Mouse (Mus musculus): ENCODE data around the gene Npepps. TPM values are rescaled to one million over a fixed set of nuclear protein-coding genes. Genes with fewer than 3 reads are reported as not detected.

The Npepps gene
- polyA plus RNA-seq, 1 experiment from 2014 or later: 86.5 TPM

GRCm38 (mm10) chr11:97156999-97157398 lies 123.4 kb downstream of the Npepps start:
- Histone ChIP-seq H3K4me2 (ENCODE audit: low read depth, low read length) (no peak overlapping the region), H3K27ac (ENCODE audit: low read length) (no peak overlapping the region), H3K27me3 (ENCODE audit: control insufficient read depth, insufficient read depth, low read depth, low read length) (no peaks in the 10 kb centered on the region), H3K9ac (ENCODE audit: low read length) (no peak overlapping the region), H3K9me3 (ENCODE audit: control insufficient read depth, low read length) (no peaks in the 10 kb centered on the region), H3K36me3 (ENCODE audit: control insufficient read depth, insufficient read depth, low read length) (peaks cover 36% of the 10 kb centered on the region), H3K4me3 (ENCODE audit: low read length) (no peak overlapping the region), H3K4me1 (replicated peaks; ENCODE audit: control insufficient read depth, insufficient read depth, low read length) (peaks cover 10% of the 10 kb centered on the region)
- 75% methylated on average over 7 of the region's 7 CpGs for WGBS
- no peak for ATAC-seq (ENCODE audit: low read depth)

Other genes starting within 250 kb of the Npepps start
- 8.7 and 11.3 TPM in 2 replicates for gene Lrrc46, start 239.2 kb downstream of the Npepps start, polyA plus RNA-seq (2015; fragmentation: Nextera tagmentation; extraction: Ambion mirVana)
- 74.1 and 76.5 TPM in 2 replicates for gene Mrpl10, start 239.1 kb downstream of the Npepps start, polyA plus RNA-seq (2015; fragmentation: Nextera tagmentation; extraction: Ambion mirVana)
- gene Osbpl7, start 230.0 kb downstream of the Npepps start, polyA plus RNA-seq (2015; fragmentation: Nextera tagmentation; extraction: Ambion mirVana): 12.4 and 14.3 TPM in 2 replicates
- gene Tbx21, start 165.3 kb downstream of the Npepps start, polyA plus RNA-seq (2015; fragmentation: Nextera tagmentation; extraction: Ambion mirVana): 0.21 TPM in 1 of 2 replicates, not detected in the other
- 4.9 TPM in 2 replicates for gene Tbkbp1, start 129.1 kb downstream of the Npepps start, polyA plus RNA-seq (2015; fragmentation: Nextera tagmentation; extraction: Ambion mirVana)
- gene Kpnb1, start 92.8 kb downstream of the Npepps start, polyA plus RNA-seq (2015; fragmentation: Nextera tagmentation; extraction: Ambion mirVana): 39.6 and 40.4 TPM in 2 replicates
- gene Mrpl45, start 35.1 kb upstream of the Npepps start, polyA plus RNA-seq (2015; fragmentation: Nextera tagmentation; extraction: Ambion mirVana): 42.2 and 43.0 TPM in 2 replicates
- 0.11 and 0.14 TPM in 2 replicates for gene Gpr179, start 71.4 kb upstream of the Npepps start, polyA plus RNA-seq (2015; fragmentation: Nextera tagmentation; extraction: Ambion mirVana)
- gene Socs7, start 81.9 kb upstream of the Npepps start, polyA plus RNA-seq (2015; fragmentation: Nextera tagmentation; extraction: Ambion mirVana): 3.2 TPM in 2 replicates
- gene Arhgap23, start 134.9 kb upstream of the Npepps start, polyA plus RNA-seq (2015; fragmentation: Nextera tagmentation; extraction: Ambion mirVana): 5.2 and 5.4 TPM in 2 replicates
- gene 4933428G20Rik, start 219.7 kb upstream of the Npepps start, polyA plus RNA-seq (2015; fragmentation: Nextera tagmentation; extraction: Ambion mirVana): 0.74 and 0.87 TPM in 2 replicates